Mouse (Mus musculus): ENCODE measurements at regions not wholly inside any gene's neighbourhood (a gene's known extent, or its start where the extent isn't known, plus 50 kb on each side); places are given as distances from the start of the nearest gene placed in this dataset.

DNA sequence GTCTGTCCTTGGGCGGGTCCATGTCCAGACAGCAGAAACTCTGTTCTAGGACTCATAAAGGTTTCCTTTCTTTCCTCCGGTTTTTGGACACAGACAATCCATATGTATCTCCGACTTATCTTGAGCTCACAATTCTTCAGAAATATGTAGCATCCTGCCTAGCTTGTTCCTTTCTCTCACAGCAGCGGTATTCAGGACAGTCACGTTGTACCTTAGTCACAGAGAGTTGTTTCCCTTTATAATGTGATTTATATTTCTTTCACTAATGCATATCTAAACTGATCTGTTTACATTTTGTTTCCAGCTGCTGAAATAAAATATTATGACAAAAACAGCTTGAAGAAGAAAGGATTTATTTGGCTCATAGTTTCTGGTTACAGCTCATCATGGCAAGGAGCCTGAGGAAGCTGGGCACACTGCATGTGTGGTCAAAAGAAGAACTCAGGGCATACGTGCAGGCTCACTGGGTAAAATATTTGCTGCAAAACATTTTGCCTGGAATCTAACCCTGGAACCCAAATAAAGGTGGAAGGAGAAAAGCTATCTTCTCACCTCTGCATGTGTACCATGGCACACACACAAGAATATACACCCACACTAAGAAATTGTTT is 61.4 kb upstream of the Etv1 start:
- peak; percentile 12 for DNase-seq
